Mouse (Mus musculus): Measurements from ENCODE around the gene Lin9. TPM values are rescaled to one million over a fixed set of nuclear protein-coding genes. Genes with fewer than 3 reads are reported as not detected.

Gene Lin9
- polyA plus RNA-seq, 1 experiment = 4.2 TPM

- Histone ChIP-seq H3K27me3 (replicated peaks; ENCODE audit: control insufficient read depth, insufficient read depth, low read length) (no peaks in the 10 kb centered on the region), H3K36me3 (ENCODE audit: control insufficient read depth, insufficient read depth, low read length) (no peaks in the 10 kb centered on the region), H3K4me3 (ENCODE audit: insufficient read depth, low read depth, low read length) (peak within 1 kb of the TSS; percentile 97), H3K27ac (ENCODE audit: insufficient read depth, low read depth, low read length) (peak within 1 kb of the TSS; percentile 78), H3K4me1 (ENCODE audit: control insufficient read depth, insufficient read depth, low read length) (peaks cover 12% of the 10 kb centered on the region)
- DNase-seq = peak; percentile 95
- peak; percentile 74 for TF ChIP-seq POLR2A (IDR thresholded peaks at IDR 0.05; ENCODE audit: low read depth, low read length)
- no peak for TF ChIP-seq CTCF (conservative IDR thresholded peaks at IDR 0.05; ENCODE audit: insufficient read depth, insufficient read length, low read depth, low read length)
- WGBS = 1% methylated on average over 52 of the region's 52 CpGs
These were observed 84.8 kb downstream of the Lin9 start, which contains the start of gene Acbd3 for GRCm38 (mm10) chr1:180725704-180726179. Acbd3 (plus strand) TSS chr1:180726043.

DNA sequence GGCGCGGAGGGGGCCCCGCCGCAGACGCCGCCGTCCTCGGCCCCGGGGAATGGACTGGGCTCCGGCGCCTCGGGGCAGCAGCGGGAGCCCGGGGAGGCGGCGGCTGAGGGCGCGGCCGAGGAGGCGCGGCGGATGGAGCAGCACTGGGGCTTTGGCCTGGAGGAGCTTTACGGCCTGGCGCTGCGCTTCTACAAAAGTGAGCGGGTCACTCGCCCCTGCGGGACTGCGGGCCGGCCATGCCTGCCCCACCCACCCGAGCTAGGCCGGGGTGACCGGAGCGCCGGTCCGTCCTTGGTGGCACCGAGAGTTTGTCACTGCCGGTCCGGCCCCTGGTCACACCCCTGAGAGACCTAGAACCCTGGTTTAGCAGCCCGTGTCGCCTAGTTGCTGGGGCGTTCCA, 85.2 kb downstream of the Lin9 start:
- Histone ChIP-seq H3K27me3 (replicated peaks; ENCODE audit: control insufficient read depth, insufficient read depth, low read length) (no peaks in the 10 kb centered on the region), H3K4me1 (ENCODE audit: control insufficient read depth, insufficient read depth, low read length) (peaks cover 12% of the 10 kb centered on the region), H3K36me3 (ENCODE audit: control insufficient read depth, insufficient read depth, low read length) (no peaks in the 10 kb centered on the region), H3K4me3 (ENCODE audit: insufficient read depth, low read depth, low read length) (peak overlapping the region; percentile 97), H3K27ac (ENCODE audit: insufficient read depth, low read depth, low read length) (peak overlapping the region; percentile 78)
- WGBS = 1% methylated on average over 41 of the region's 42 CpGs
- no peak for TF ChIP-seq CTCF (conservative IDR thresholded peaks at IDR 0.05; ENCODE audit: insufficient read depth, insufficient read length, low read depth, low read length)
- no peak for TF ChIP-seq POLR2A (IDR thresholded peaks at IDR 0.05; ENCODE audit: low read depth, low read length)
- peak; percentile 59 for DNase-seq

DNA sequence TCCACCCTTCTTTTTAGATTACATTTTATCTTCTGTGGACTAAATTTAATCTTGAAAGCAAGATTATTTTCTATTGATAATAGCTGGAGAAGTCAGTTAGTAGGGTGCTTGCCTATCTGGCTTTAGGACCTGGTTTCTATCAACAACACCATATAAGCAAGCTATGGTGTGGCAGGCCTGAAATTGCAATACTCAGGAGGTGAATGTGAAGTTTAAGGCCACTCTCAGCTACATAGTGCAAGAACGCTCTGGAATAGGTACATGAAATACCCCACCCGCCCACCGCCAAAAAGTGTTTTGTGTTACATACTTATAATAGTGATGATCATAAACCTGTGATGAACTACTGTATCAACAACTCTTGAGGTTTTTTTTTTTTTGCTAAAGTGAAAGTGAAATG, 88.3 kb downstream of the Lin9 start:
- Histone ChIP-seq H3K36me3 (ENCODE audit: control insufficient read depth, insufficient read depth, low read length) (no peaks in the 10 kb centered on the region; the same call in 1 of the 2 replicates), H3K27me3 (replicated peaks; ENCODE audit: control insufficient read depth, insufficient read depth, low read length) (no peaks in the 10 kb centered on the region), H3K27ac (ENCODE audit: insufficient read depth, low read depth, low read length) (no peak overlapping the region), H3K4me3 (ENCODE audit: insufficient read depth, low read depth, low read length) (no peak overlapping the region), H3K4me1 (ENCODE audit: control insufficient read depth, insufficient read depth, low read length) (peaks cover 12% of the 10 kb centered on the region)
- DNase-seq = no peak
- WGBS = 83% methylated on average over 3 of the region's 3 CpGs
- TF ChIP-seq CTCF (conservative IDR thresholded peaks at IDR 0.05; ENCODE audit: insufficient read depth, insufficient read length, low read depth, low read length) (no peak), POLR2A (IDR thresholded peaks at IDR 0.05; ENCODE audit: low read depth, low read length) (no peak)

Other genes with a start within 250 kb of the Lin9 start
- 0.69 and 1.1 TPM in 2 replicates for gene Stum, start 157.6 kb upstream of the Lin9 start, polyA plus RNA-seq (2012; rRNA removed)
- gene Parp1, start 72.2 kb upstream of the Lin9 start, polyA plus RNA-seq (2012; rRNA removed) = 20.2 and 24.6 TPM in 2 replicates
- not detected in 2 replicates for gene Mixl1, start 55.9 kb downstream of the Lin9 start, polyA plus RNA-seq (2012; rRNA removed)
- 9.6 and 12.1 TPM in 2 replicates for gene Acbd3, start 84.9 kb downstream of the Lin9 start, polyA plus RNA-seq (2012; rRNA removed)
- gene H3f3a, start 172.8 kb downstream of the Lin9 start, polyA plus RNA-seq (2012; rRNA removed) = 324 and 348 TPM in 2 replicates
- gene Sde2, start 210.0 kb downstream of the Lin9 start, polyA plus RNA-seq (2012; rRNA removed) = 6.2 and 8.4 TPM in 2 replicates

Data from kidney, adult 2 months (tissue).